Mouse (Mus musculus) ES-Bruce4 (cell line): ENCODE measurements around the gene Cadps. TPM values are rescaled to one million over a fixed set of nuclear protein-coding genes. Genes with fewer than 3 reads are reported as not detected.

Experiments used
- H3K27ac ChIP-seq: 2 replicates; pipeline ENCODE4 v1.5.1; 2012; ENCODE audit warnings: low read length, inconsistent platforms; ENCODE audit not compliant: insufficient read depth
- H3K27me3 ChIP-seq: 2 replicates; pipeline ENCODE4 v1.6.1; 2012; ENCODE audit warnings: mild to moderate bottlenecking, low read length, inconsistent platforms; ENCODE audit not compliant: control insufficient read depth, poor library complexity, insufficient read depth, severe bottlenecking
- H3K36me3 ChIP-seq: 2 replicates; pipeline ENCODE4 v1.6.1; 2012; ENCODE audit warnings: inconsistent platforms, mild to moderate bottlenecking, low read length, moderate library complexity; ENCODE audit not compliant: control insufficient read depth, poor library complexity, insufficient read depth, severe bottlenecking
- H3K4me1 ChIP-seq: one replicate; pipeline ENCODE4 v1.8.1; 2011; ENCODE audit warnings: low read length; ENCODE audit not compliant: control insufficient read depth, insufficient read depth
- H3K4me3 ChIP-seq: 2 replicates; pipeline ENCODE4 v1.5.1; 2011; ENCODE audit warnings: low read depth, mild to moderate bottlenecking, low read length
- H3K9ac ChIP-seq: 2 replicates; pipeline ENCODE4 v1.6.1; 2012; ENCODE audit warnings: low read depth, mild to moderate bottlenecking, inconsistent platforms; ENCODE audit not compliant: poor library complexity, severe bottlenecking
- H3K9me3 ChIP-seq: replicated peaks from 2 replicates; pipeline ENCODE4 v1.6.1; 2012; ENCODE audit warnings: mild to moderate bottlenecking, low read length, inconsistent platforms; ENCODE audit not compliant: control insufficient read depth, poor library complexity, insufficient read depth, severe bottlenecking
- CTCF ChIP-seq: IDR thresholded peaks from one replicate; pipeline ENCODE4 v1.8.1; 2011; ENCODE audit warnings: low read depth, low read length
- EP300 ChIP-seq: IDR thresholded peaks from 2 replicates; pipeline ENCODE4 v1.6.1; 2011; ENCODE audit warnings: low read depth, low read length; ENCODE audit not compliant: insufficient read depth
- POLR2A ChIP-seq: IDR thresholded peaks from one replicate; pipeline ENCODE4 v1.8.1; 2011; ENCODE audit warnings: low read length; ENCODE audit not compliant: insufficient read depth
- polyA plus RNA-seq: library from polyadenylated mRNA; stranded (reverse); fragments of >200 nt; gene quantifications from 2 replicates; pipeline ENCODE4 v1.2.4, GENCODE M21; 2011; ENCODE audit warnings: low read depth; ENCODE audit not compliant: missing spikeins, insufficient read depth, insufficient read length

Cadps gene
- polyA plus RNA-seq, 1 experiment, result 1.3 TPM

DNA sequence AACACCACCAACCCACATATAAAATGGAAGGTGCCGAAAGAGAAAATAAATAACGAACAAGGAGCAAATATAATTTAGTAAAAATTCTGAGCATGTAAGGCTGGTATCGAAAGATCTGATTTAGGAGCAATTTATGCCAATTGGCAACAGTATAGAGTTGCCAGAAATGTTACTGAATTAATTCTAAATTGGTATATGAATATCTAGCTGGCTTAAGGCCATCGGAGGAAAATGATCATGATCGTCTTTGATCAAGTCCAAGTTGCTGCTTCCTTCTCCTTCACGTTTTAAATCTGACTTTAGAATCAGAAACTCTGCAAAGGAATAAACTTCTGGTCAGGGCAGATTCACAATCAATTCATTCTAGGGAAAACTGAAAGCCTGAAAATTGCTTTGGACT is 374.0 kb downstream of the Cadps start:
- H3K36me3 ChIP-seq, result no peaks in the 10 kb centered on the region
- no peaks in the 10 kb centered on the region for H3K4me1 ChIP-seq
- H3K27ac ChIP-seq, result no peak overlapping the region
- no peaks in the 10 kb centered on the region for H3K9me3 ChIP-seq
- no peaks in the 10 kb centered on the region for H3K27me3 ChIP-seq
- TF ChIP-seq POLR2A (no peak), EP300 (no peak), CTCF (no peak)
- no peak overlapping the region for H3K4me3 ChIP-seq
- no peak overlapping the region for H3K9ac ChIP-seq

DNA sequence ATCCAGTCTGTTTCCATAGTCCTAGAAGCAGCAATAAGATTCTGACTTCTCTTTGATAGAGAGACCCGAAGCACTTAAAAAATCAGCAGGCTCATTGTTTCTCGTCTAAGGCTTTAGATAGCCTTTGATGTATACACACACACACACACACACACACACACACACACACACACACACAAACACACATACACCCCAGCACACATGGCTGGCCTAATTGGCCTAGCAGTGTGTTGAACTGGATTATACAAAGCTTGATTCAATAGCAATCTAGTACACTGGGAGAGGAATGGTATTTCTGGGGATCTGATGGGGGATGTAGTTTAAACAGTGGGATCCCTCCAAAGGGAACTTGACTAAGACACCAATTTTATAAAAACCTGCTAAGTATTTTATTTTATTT is 381.9 kb downstream of the Cadps start:
- H3K4me3 ChIP-seq, result no peak overlapping the region
- TF ChIP-seq POLR2A, result no peak
- TF ChIP-seq EP300, result no peak
- no peak for TF ChIP-seq CTCF
- no peaks in the 10 kb centered on the region for H3K36me3 ChIP-seq
- H3K4me1 ChIP-seq, result no peaks in the 10 kb centered on the region
- H3K27me3 ChIP-seq, result no peaks in the 10 kb centered on the region
- no peak overlapping the region for H3K9ac ChIP-seq
- no peak overlapping the region for H3K27ac ChIP-seq
- no peaks in the 10 kb centered on the region for H3K9me3 ChIP-seq

DNA sequence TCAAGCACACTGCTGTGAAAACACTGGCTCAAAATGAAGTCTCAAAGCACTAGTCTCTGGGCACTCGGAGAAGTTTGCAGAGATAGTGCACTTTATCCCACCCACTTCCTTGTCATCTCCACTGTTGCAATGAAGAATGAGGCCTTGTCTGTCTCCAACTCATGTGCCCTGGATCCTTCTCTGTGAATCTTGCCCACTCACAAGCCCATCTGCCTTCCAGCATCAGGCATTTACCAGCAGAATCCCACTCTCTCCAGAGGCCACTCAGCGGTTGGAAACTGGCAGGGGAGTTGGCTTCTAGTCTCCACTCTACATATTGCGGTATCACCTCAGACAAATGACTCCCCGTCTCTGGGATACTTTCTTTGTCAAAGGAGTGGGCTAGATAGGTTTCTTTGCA is 384.9 kb downstream of the Cadps start:
- Histone ChIP-seq H3K9me3 (no peaks in the 10 kb centered on the region), H3K9ac (no peak overlapping the region), H3K4me3 (no peak overlapping the region), H3K4me1 (no peaks in the 10 kb centered on the region), H3K36me3 (no peaks in the 10 kb centered on the region), H3K27ac (no peak overlapping the region), H3K27me3 (no peaks in the 10 kb centered on the region)
- TF ChIP-seq EP300 (no peak), POLR2A (no peak), CTCF (no peak)

DNA sequence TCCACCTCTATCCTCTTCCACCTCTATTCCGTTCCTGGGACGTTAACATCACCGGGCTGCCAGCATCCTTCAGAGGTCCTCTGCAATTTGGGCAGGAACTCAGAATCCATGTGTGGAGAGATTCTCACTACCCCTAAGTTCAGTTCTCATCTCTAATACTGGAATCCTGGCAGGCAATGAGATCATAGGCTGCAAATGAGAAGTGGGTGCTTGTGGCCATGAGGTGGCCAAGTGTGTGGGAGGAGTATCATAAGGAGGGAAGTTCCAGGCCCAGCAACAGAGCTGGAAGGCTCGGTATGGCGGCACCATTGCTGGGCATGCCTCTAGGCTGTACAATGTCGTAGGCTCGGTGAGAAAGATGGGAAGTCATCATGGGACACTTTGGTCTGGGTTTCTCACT is 385.5 kb downstream of the Cadps start:
- Histone ChIP-seq H3K36me3 (no peaks in the 10 kb centered on the region), H3K4me3 (no peak overlapping the region), H3K4me1 (no peaks in the 10 kb centered on the region), H3K9me3 (no peaks in the 10 kb centered on the region), H3K27ac (no peak overlapping the region), H3K27me3 (no peaks in the 10 kb centered on the region), H3K9ac (no peak overlapping the region)
- TF ChIP-seq EP300 (no peak), POLR2A (no peak), CTCF (no peak)

DNA sequence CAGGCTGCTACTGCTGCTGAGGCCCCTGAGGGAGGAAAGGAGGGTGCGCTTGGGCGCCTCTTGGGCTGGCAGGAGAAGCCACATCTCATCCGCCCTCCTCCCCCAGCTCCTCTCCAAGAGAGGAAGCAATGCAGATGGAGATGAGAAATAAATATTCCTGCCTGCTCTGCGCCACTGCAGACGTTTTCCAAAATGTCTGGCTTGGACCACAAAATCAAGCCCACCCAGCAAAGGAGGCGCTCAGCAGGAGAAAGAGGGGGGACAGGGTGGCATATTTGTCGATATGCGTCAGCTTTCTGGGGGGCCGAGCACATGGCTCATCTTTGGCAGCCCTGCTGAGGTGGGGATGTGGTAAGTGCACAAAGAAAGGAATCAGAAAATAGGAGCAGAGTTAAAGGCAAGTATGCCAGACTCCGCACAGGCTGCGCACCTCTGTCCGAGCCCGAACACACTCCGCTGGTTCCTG is 385.9 kb downstream of the Cadps start:
- Histone ChIP-seq H3K9ac (0 out of 2 replicates have a peak overlapping the region, but pooled peaks have one; percentile 7), H3K27ac (no peak overlapping the region), H3K4me3 (no peak overlapping the region), H3K9me3 (no peaks in the 10 kb centered on the region), H3K4me1 (no peaks in the 10 kb centered on the region), H3K27me3 (no peaks in the 10 kb centered on the region), H3K36me3 (no peaks in the 10 kb centered on the region)
- TF ChIP-seq EP300, result no peak
- TF ChIP-seq POLR2A, result no peak
- TF ChIP-seq CTCF, result no peak

DNA sequence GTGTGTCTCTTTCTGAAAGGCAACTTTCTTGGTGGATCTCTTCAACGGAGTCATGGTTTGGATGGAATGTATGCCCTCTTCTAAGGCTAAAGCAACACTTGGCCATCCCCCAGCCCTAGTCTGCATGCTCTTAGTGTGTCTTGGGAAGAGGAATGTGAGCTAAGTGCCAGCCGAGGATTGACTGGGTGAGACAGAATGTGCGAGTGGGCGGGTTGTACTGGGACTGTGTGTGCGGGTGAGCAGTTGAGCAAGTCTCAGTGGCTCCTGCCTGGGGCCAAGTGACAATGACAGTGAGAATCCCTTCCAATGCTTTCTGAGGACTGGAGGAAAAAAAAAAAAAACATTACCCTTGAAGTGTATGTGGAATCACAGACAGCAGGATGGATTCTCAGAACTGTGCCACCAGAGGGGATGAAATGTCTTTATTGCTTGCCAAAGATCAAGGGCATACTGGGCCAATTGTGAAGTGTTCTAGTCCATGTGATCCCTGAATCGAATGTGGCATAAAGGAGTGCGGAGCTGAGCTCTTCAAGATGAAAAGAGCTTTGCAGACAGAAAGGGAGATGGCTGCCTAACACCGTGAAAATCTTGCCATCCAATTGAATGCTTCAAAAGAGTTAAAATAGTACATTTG is 394.7 kb downstream of the Cadps start:
- no peaks in the 10 kb centered on the region for H3K36me3 ChIP-seq
- no peaks in the 10 kb centered on the region for H3K27me3 ChIP-seq
- TF ChIP-seq POLR2A (no peak), CTCF (no peak), EP300 (no peak)
- H3K27ac ChIP-seq, result no peak overlapping the region
- no peaks in the 10 kb centered on the region for H3K9me3 ChIP-seq
- H3K4me1 ChIP-seq, result no peaks in the 10 kb centered on the region
- no peak overlapping the region for H3K4me3 ChIP-seq
- no peak overlapping the region for H3K9ac ChIP-seq
